Mouse (Mus musculus) forebrain, embryonic 16.5 days (tissue): Measurements from ENCODE around the gene Slit1. TPM values are rescaled to one million over a fixed set of nuclear protein-coding genes. Genes with fewer than 3 reads are reported as not detected.
A peak's percentile ranks its signal among the peaks of the same experiment; 100 is the strongest.

Experiments used
- ATAC-seq: fragments of 200-750 bp; cut with Nextera tagmentation; 2 replicates; pipeline ENCODE4 v1.8.0; 2017; ENCODE audit warnings: mild to moderate bottlenecking, moderate library complexity
- H3K27ac ChIP-seq: fragments of 300-500 bp; sonication (generic); 2 replicates; pipeline ENCODE4 v1.5.1; 2014; ENCODE audit warnings: low read length, control low read depth
- H3K27me3 ChIP-seq: fragments of 300-500 bp; sonication (generic); replicated peaks from 2 replicates; pipeline ENCODE4 v1.6.1; 2014; ENCODE audit warnings: low read length; ENCODE audit not compliant: control insufficient read depth, insufficient read depth
- H3K36me3 ChIP-seq: fragments of 300-500 bp; sonication (generic); 2 replicates; pipeline ENCODE4 v1.6.1; 2014; ENCODE audit not compliant: control insufficient read depth, insufficient read depth
- H3K4me1 ChIP-seq: fragments of 300-500 bp; sonication (generic); replicated peaks from 2 replicates; pipeline ENCODE4 v1.6.1; 2014; ENCODE audit warnings: low read length; ENCODE audit not compliant: control insufficient read depth, insufficient read depth
- H3K4me2 ChIP-seq: fragments of 300-500 bp; sonication (generic); 2 replicates; pipeline ENCODE4 v1.6.1; 2014; ENCODE audit warnings: mild to moderate bottlenecking, low read length, control low read depth
- H3K4me3 ChIP-seq: fragments of 300-500 bp; sonication (generic); replicated peaks from 2 replicates; pipeline ENCODE4 v1.5.1; 2014; ENCODE audit warnings: mild to moderate bottlenecking, low read length, control low read depth
- H3K9ac ChIP-seq: fragments of 300-500 bp; sonication (generic); replicated peaks from 2 replicates; pipeline ENCODE4 v1.6.1; 2014; ENCODE audit warnings: low read depth, low read length, control low read depth
- H3K9me3 ChIP-seq: fragments of 300-500 bp; sonication (generic); 2 replicates; pipeline ENCODE4 v1.6.1; 2016; ENCODE audit warnings: low read length; ENCODE audit not compliant: control insufficient read depth
- WGBS: fragments of 180-500 bp; shearing (Covaris S2); extraction: QIAGEN DNeasy Blood & Tissue Kit; methylation state at CpG from one replicate; pipeline ENCODE4 v1.1.7; 2014; 5-methylcytosine and 5-hydroxymethylcytosine counted together
- polyA plus RNA-seq: library from polyadenylated mRNA; unstranded; fragments of >200 nt; fragmentation: Nextera tagmentation; extraction: Ambion mirVana; gene quantifications from 2 replicates; pipeline ENCODE4 v1.2.1, GENCODE M21; 2015

The Slit1 gene
- polyA plus RNA-seq, 1 experiment from 2014 or later: 21.3 TPM

GRCm38 (mm10) chr19:41629532-41629931 is 113.9 kb downstream of the Slit1 start:
- Histone ChIP-seq H3K9me3 (peaks cover 8% of the 10 kb centered on the region), H3K4me3 (no peak overlapping the region), H3K27me3 (no peaks in the 10 kb centered on the region), H3K36me3 (peaks cover 13% of the 10 kb centered on the region), H3K9ac (no peak overlapping the region), H3K27ac (no peak overlapping the region), H3K4me1 (peaks cover 5% of the 10 kb centered on the region; the same call in 1 of the 2 replicates), H3K4me2 (no peak overlapping the region)
- peak; percentile 75 for ATAC-seq
- 35% methylated on average over 5 of the region's 5 CpGs for WGBS

GRCm38 (mm10) chr19:41628970-41629369 is 114.5 kb downstream of the Slit1 start:
- Histone ChIP-seq H3K27me3 (no peaks in the 10 kb centered on the region), H3K4me2 (no peak overlapping the region), H3K27ac (no peak overlapping the region), H3K4me1 (peaks cover 5% of the 10 kb centered on the region; the same call in 1 of the 2 replicates), H3K9me3 (peaks cover 8% of the 10 kb centered on the region), H3K4me3 (no peak overlapping the region), H3K36me3 (peaks cover 14% of the 10 kb centered on the region), H3K9ac (no peak overlapping the region)
- peak; percentile 51 for ATAC-seq
- WGBS: 37% methylated on average over 11 of the region's 11 CpGs

- peaks cover 14% of the 10 kb centered on the region for H3K4me1 ChIP-seq
- H3K4me3 ChIP-seq: no peak overlapping the region
- peaks cover 12% of the 10 kb centered on the region for H3K36me3 ChIP-seq
- peaks cover 6% of the 10 kb centered on the region for H3K9me3 ChIP-seq
- H3K4me2 ChIP-seq: no peak overlapping the region
- 84% methylated on average over 14 of the region's 14 CpGs for WGBS
- H3K27me3 ChIP-seq: no peaks in the 10 kb centered on the region
- H3K27ac ChIP-seq: no peak overlapping the region
- H3K9ac ChIP-seq: no peak overlapping the region
- ATAC-seq: no peak
These were observed 122.9 kb downstream of the Slit1 start for GRCm38 (mm10) chr19:41620366-41621092.

- Histone ChIP-seq H3K4me1 (peaks cover 17% of the 10 kb centered on the region), H3K36me3 (peaks cover 4% of the 10 kb centered on the region), H3K4me2 (no peak overlapping the region), H3K4me3 (no peak overlapping the region), H3K27ac (no peak overlapping the region), H3K9me3 (no peaks in the 10 kb centered on the region), H3K9ac (no peak overlapping the region), H3K27me3 (no peaks in the 10 kb centered on the region)
- 83% methylated on average over 19 of the region's 19 CpGs for WGBS
- ATAC-seq: no peak
These were observed 124.6 kb downstream of the Slit1 start for GRCm38 (mm10) chr19:41618771-41619385.

- no peaks in the 10 kb centered on the region for H3K9me3 ChIP-seq
- H3K36me3 ChIP-seq: no peaks in the 10 kb centered on the region
- H3K4me1 ChIP-seq: peaks cover 22% of the 10 kb centered on the region
- no peak overlapping the region for H3K9ac ChIP-seq
- no peak overlapping the region for H3K4me2 ChIP-seq
- no peaks in the 10 kb centered on the region for H3K27me3 ChIP-seq
- H3K27ac ChIP-seq: no peak overlapping the region
- ATAC-seq: peak; percentile 55
- no peak overlapping the region for H3K4me3 ChIP-seq
- 26% methylated on average over 6 of the region's 6 CpGs for WGBS
These were observed 125.3 kb downstream of the Slit1 start for GRCm38 (mm10) chr19:41618153-41618657.

- peaks cover 23% of the 10 kb centered on the region for H3K4me1 ChIP-seq
- WGBS: 65% methylated on average over 13 of the region's 13 CpGs
- no peak for ATAC-seq
These were observed 126.4 kb downstream of the Slit1 start for GRCm38 (mm10) chr19:41617102-41617501.

GRCm38 (mm10) chr19:41616274-41616673 is 127.2 kb downstream of the Slit1 start:
- Histone ChIP-seq H3K9me3 (no peaks in the 10 kb centered on the region), H3K27ac (no peak overlapping the region), H3K4me3 (no peak overlapping the region), H3K9ac (0 out of 2 replicates have a peak overlapping the region, but pooled peaks have one; percentile 10), H3K4me2 (no peak overlapping the region), H3K4me1 (peaks cover 23% of the 10 kb centered on the region), H3K27me3 (no peaks in the 10 kb centered on the region), H3K36me3 (no peaks in the 10 kb centered on the region)
- ATAC-seq: no peak
- 87% methylated on average over 6 of the region's 6 CpGs for WGBS

More at GRCm38 (mm10) chr19:41617102-41617501, 126.4 kb downstream of the Slit1 start:
- Histone ChIP-seq H3K9ac (no peak overlapping the region), H3K36me3 (no peaks in the 10 kb centered on the region), H3K27me3 (no peaks in the 10 kb centered on the region), H3K4me2 (no peak overlapping the region), H3K9me3 (no peaks in the 10 kb centered on the region), H3K27ac (no peak overlapping the region), H3K4me3 (no peak overlapping the region)

GRCm38 (mm10) chr19:41615606-41616224 is 127.8 kb downstream of the Slit1 start:
- no peaks in the 10 kb centered on the region for H3K36me3 ChIP-seq
- ATAC-seq: no peak
- H3K9ac ChIP-seq: 0 out of 2 replicates have a peak overlapping the region, but pooled peaks have one; percentile 10
- H3K9me3 ChIP-seq: no peaks in the 10 kb centered on the region
- no peak overlapping the region for H3K27ac ChIP-seq
- no peaks in the 10 kb centered on the region for H3K27me3 ChIP-seq
- WGBS: 61% methylated on average over 11 of the region's 11 CpGs
- peaks cover 23% of the 10 kb centered on the region for H3K4me1 ChIP-seq
- H3K4me2 ChIP-seq: no peak overlapping the region
- no peak overlapping the region for H3K4me3 ChIP-seq
